ENCODE assay signal across 7 mouse cellular contexts in genomic region chr5:134539891-134540290, GRCm38 (mm10). TPM values are rescaled to one million over a fixed set of nuclear protein-coding genes. Genes with fewer than 3 reads are reported as not detected.
DNase-seq lines count a peak whose midpoint lies in the region; TF ChIP-seq lines count a peak whose summit lies in the region.

No protein-coding gene starts in this region.

- 0 out of 2 replicates have a peak overlapping the region, but pooled peaks have one; percentile 5 for H3K4me3 ChIP-seq in forebrain, embryonic 10.5 days
- H3K4me3 ChIP-seq in midbrain, embryonic 10.5 days = no peak overlapping the region
- no peak overlapping the region for H3K4me3 ChIP-seq in thymus, adult 2 months (ENCODE audit: control insufficient read depth, insufficient read depth, low read length)

- H3K9me3 ChIP-seq in forebrain, embryonic 10.5 days = peaks cover 8% of the 10 kb centered on the region; the same call in 1 of the 2 replicates
- H3K9me3 ChIP-seq in midbrain, embryonic 10.5 days (replicated peaks) = no peaks in the 10 kb centered on the region; the same call in 1 of the 2 replicates

- peaks cover 42% of the 10 kb centered on the region for H3K4me1 ChIP-seq in forebrain, embryonic 10.5 days
- peaks cover 43% of the 10 kb centered on the region for H3K4me1 ChIP-seq in midbrain, embryonic 10.5 days
- H3K4me1 ChIP-seq in thymus, adult 2 months (replicated peaks; ENCODE audit: control insufficient read depth, insufficient read depth, low read length) = peaks cover 14% of the 10 kb centered on the region

- no peaks in the 10 kb centered on the region for H3K27me3 ChIP-seq in forebrain, embryonic 10.5 days (ENCODE audit: poor library complexity, severe bottlenecking)
- H3K27me3 ChIP-seq in midbrain, embryonic 10.5 days (ENCODE audit: low read depth, poor library complexity, severe bottlenecking) = no peaks in the 10 kb centered on the region
- H3K27me3 ChIP-seq in thymus, adult 2 months (ENCODE audit: control insufficient read depth, insufficient read depth, low read length) = no peaks in the 10 kb centered on the region

- DNase-seq in ES-CJ7 (ENCODE audit: low read depth, low spot score) = peak; percentile 65
- DNase-seq in adipocyte (ENCODE audit: low spot score) = peak; percentile 93
- peak; percentile 47 for DNase-seq in forebrain, embryonic 10.5 days (ENCODE audit: extremely low spot score, low spot score)
- peak; percentile 78 to 79 for DNase-seq in heart, postnatal 14 days
- DNase-seq in kidney, postnatal 36 days = peak; percentile 71 to 77
- peak; percentile 66 for DNase-seq in midbrain, embryonic 10.5 days (ENCODE audit: low spot score)
- DNase-seq in thymus, adult 2 months = peak; percentile 65

- H3K27ac ChIP-seq in forebrain, embryonic 10.5 days = peak overlapping the region; percentile 80
- peak overlapping the region; percentile 39 for H3K27ac ChIP-seq in midbrain, embryonic 10.5 days (replicated peaks)
- H3K27ac ChIP-seq in thymus, adult 2 months (ENCODE audit: control insufficient read depth, insufficient read depth, low read length) = peak overlapping the region; percentile 8; the same call in 1 of the 2 replicates

- intact Hi-C loops in heart, postnatal 14 days (cut with DNase I) = no loop called here

- no peak for TF ChIP-seq CTCF in thymus, adult 2 months (IDR thresholded peaks at IDR 0.05; ENCODE audit: borderline replicate concordance, control insufficient read depth, extremely low read depth, insufficient read depth, low read length, poor library complexity)

- no peak for TF ChIP-seq POLR2A in thymus, adult 2 months (IDR thresholded peaks at IDR 0.05; ENCODE audit: control insufficient read depth, extremely low read depth, insufficient read depth, low read length, poor library complexity)

- H3K36me3 ChIP-seq in forebrain, embryonic 10.5 days (replicated peaks) = peaks cover 45% of the 10 kb centered on the region
- H3K36me3 ChIP-seq in midbrain, embryonic 10.5 days = peaks cover 36% of the 10 kb centered on the region
- no peaks in the 10 kb centered on the region for H3K36me3 ChIP-seq in thymus, adult 2 months (ENCODE audit: control insufficient read depth, insufficient read depth, low read length)

- WGBS in forebrain, embryonic 10.5 days = 23% methylated on average over 3 of the region's 3 CpGs
- WGBS in midbrain, embryonic 10.5 days = 11% methylated on average over 3 of the region's 3 CpGs
- 25% methylated on average over 3 of the region's 3 CpGs for WGBS in thymus, adult 2 months

RNA-seq across cellular contexts. Expression of gene Clip2, which starts 12.3 kb away (rescaled TPM):
- polyA plus RNA-seq in forebrain, embryonic 10.5 days (2016; fragmentation: Nextera tagmentation; extraction: Ambion mirVana) = 4.2 and 4.5 TPM in 2 replicates
- total RNA-seq in heart, postnatal 14 days (2021) = 10 to 100 TPM; 10.2 to 10.3 TPM
- 4.6 and 6.2 TPM in 2 replicates for polyA plus RNA-seq in midbrain, embryonic 10.5 days (2016; fragmentation: Nextera tagmentation; extraction: Ambion mirVana)
- 23.4 and 26.0 TPM in 2 replicates for polyA plus RNA-seq in thymus, adult 2 months (2012; rRNA removed)

RNA-seq across cellular contexts. Expression of gene Syna, which starts 20.1 kb away (rescaled TPM):
- polyA plus RNA-seq in forebrain, embryonic 10.5 days (2016; fragmentation: Nextera tagmentation; extraction: Ambion mirVana) = 0.10 TPM in 1 of 2 replicates, not detected in the other
- total RNA-seq in heart, postnatal 14 days (2021) = not detected
- 0.09 TPM in 2 replicates for polyA plus RNA-seq in midbrain, embryonic 10.5 days (2016; fragmentation: Nextera tagmentation; extraction: Ambion mirVana)
- polyA plus RNA-seq in thymus, adult 2 months (2012; rRNA removed) = 0.09 and 0.15 TPM in 2 replicates

RNA-seq across cellular contexts. Expression of gene Rfc2, which starts 41.3 kb away (rescaled TPM):
- 440 and 447 TPM in 2 replicates for polyA plus RNA-seq in forebrain, embryonic 10.5 days (2016; fragmentation: Nextera tagmentation; extraction: Ambion mirVana)
- 10 to 100 TPM; 26.5 to 28.3 TPM for total RNA-seq in heart, postnatal 14 days (2021)
- 381 and 432 TPM in 2 replicates for polyA plus RNA-seq in midbrain, embryonic 10.5 days (2016; fragmentation: Nextera tagmentation; extraction: Ambion mirVana)
- polyA plus RNA-seq in thymus, adult 2 months (2012; rRNA removed) = 133 and 145 TPM in 2 replicates

Comparison
In these comparisons a context has a peak if more than half of its experiments do, and no peak if none do; other contexts are left out.
1. H3K27ac ChIP-seq: peak in every context shown above with its lines; median percentile 80 in forebrain, embryonic 10.5 days; 39 in midbrain, embryonic 10.5 days; 8 in thymus, adult 2 months.